Mouse (Mus musculus) G1E (cell line): ENCODE results near the gene Sh2d1b2.

Experiments
- CTCF ChIP-seq: IDR thresholded peaks from 2 replicates; pipeline ENCODE4 v1.5.1; 2012; ENCODE audit warnings: low read depth, low read length, inconsistent platforms, mixed read lengths
- GATA1 ChIP-seq: IDR thresholded peaks from 2 replicates; pipeline ENCODE4 v1.6.1; 2012; ENCODE audit warnings: borderline replicate concordance, low read length, inconsistent platforms, mixed read lengths
- GATA2 ChIP-seq: IDR thresholded peaks from 2 replicates; pipeline ENCODE4 v1.6.1; 2012; ENCODE audit warnings: low read depth, low read length, inconsistent platforms, borderline replicate concordance
- TAL1 ChIP-seq: conservative IDR thresholded peaks from 2 replicates; pipeline ENCODE4 v1.6.1; 2012; ENCODE audit warnings: low read depth, low read length, inconsistent platforms, mixed read lengths

DNA sequence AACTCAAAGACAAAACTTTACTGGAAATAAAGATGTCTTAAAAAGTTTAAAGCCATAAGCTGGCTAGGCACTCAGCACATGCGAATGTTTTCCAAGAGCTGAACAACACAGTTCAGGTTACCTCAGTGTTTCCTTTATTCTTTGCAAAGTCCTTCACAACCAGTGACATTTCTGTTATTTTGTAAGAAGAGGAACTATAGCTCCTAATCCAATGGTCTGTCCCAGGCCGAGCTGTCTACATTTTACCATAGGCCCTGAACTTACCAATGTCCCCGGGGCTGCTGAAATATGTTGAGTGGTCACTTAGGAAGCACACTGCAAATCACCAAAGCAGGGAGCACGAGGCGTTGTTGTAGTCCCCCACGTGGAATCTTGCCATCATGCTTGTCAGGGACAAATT is 37.7 kb downstream of the Sh2d1b2 start:
- TF ChIP-seq CTCF (no peak), GATA1 (no peak), TAL1 (no peak), GATA2 (no peak)
